Mouse (Mus musculus): Measurements from ENCODE around the gene Clca3b. TPM values are rescaled to one million over a fixed set of nuclear protein-coding genes. Genes with fewer than 3 reads are reported as not detected.

Clca3b gene
- total RNA-seq, 2 experiments from 2014 or later, result not detected

Other genes with a start within 250 kb of the Clca3b start
- 10 to 100 TPM; 53.0 to 54.0 TPM for gene Sh3glb1, start 129.0 kb downstream of the Clca3b start, total RNA-seq (2021)
- under 1 TPM; 0.08 to 0.20 TPM for gene Clca3a1, start 88.4 kb downstream of the Clca3b start, total RNA-seq (2021)
- under 1 TPM in 1 of 2 experiments, not detected in 1; 0.61 TPM for gene Clca3a2, start 29.9 kb downstream of the Clca3b start, total RNA-seq (2021)
- not detected for gene Clca4b, start 83.2 kb upstream of the Clca3b start, total RNA-seq (2021)
- gene Clca4a, start 125.7 kb upstream of the Clca3b start, total RNA-seq (2021), result not detected
- under 1 TPM in 1 of 2 experiments, not detected in 1; 0.07 TPM for gene Clca1, start 183.4 kb upstream of the Clca3b start, total RNA-seq (2021)

Measured in layer of hippocampus, adult 18-20 months (tissue).